Mouse (Mus musculus) heart, embryonic 11.5 days (tissue): ENCODE results near the gene Col8a1. TPM values are rescaled to one million over a fixed set of nuclear protein-coding genes. Genes with fewer than 3 reads are reported as not detected.

ENCODE experiments used
- ATAC-seq: fragments of 200-750 bp; cut with Nextera tagmentation; replicated peaks from 2 replicates; pipeline ENCODE4 v1.8.0; 2017; ENCODE audit warnings: moderate library complexity; ENCODE audit not compliant: insufficient number of reproducible peaks, low FRiP score, low TSS enrichment
- H3K27ac ChIP-seq: fragments of 300-500 bp; sonication (generic); 2 replicates; pipeline ENCODE4 v1.5.1; 2014; ENCODE audit warnings: mild to moderate bottlenecking, low read depth, low read length
- H3K27me3 ChIP-seq: fragments of 300-500 bp; sonication (generic); 2 replicates; pipeline ENCODE4 v1.6.1; 2014; ENCODE audit warnings: mild to moderate bottlenecking, low read length, mixed read lengths; ENCODE audit not compliant: control insufficient read depth, insufficient read depth
- H3K36me3 ChIP-seq: fragments of 300-500 bp; sonication (generic); 2 replicates; pipeline ENCODE4 v1.6.1; 2014; ENCODE audit warnings: mild to moderate bottlenecking, low read length, moderate library complexity, mixed read lengths; ENCODE audit not compliant: control insufficient read depth, insufficient read depth
- H3K4me1 ChIP-seq: fragments of 300-500 bp; sonication (generic); 2 replicates; pipeline ENCODE4 v1.6.1; 2014; ENCODE audit warnings: low read length; ENCODE audit not compliant: control insufficient read depth, insufficient read depth
- H3K4me2 ChIP-seq: fragments of 300-500 bp; sonication (generic); 2 replicates; pipeline ENCODE4 v1.6.1; 2014; ENCODE audit warnings: mild to moderate bottlenecking, moderate library complexity
- H3K4me3 ChIP-seq: fragments of 300-500 bp; sonication (generic); 2 replicates; pipeline ENCODE4 v1.5.1; 2014; ENCODE audit warnings: low read depth, low read length
- H3K9ac ChIP-seq: fragments of 300-500 bp; sonication (generic); 2 replicates; pipeline ENCODE4 v1.6.1; 2014; ENCODE audit warnings: mild to moderate bottlenecking, low read depth, low read length, moderate library complexity
- H3K9me3 ChIP-seq: fragments of 300-500 bp; sonication (generic); replicated peaks from 2 replicates; pipeline ENCODE4 v1.6.1; 2016; ENCODE audit warnings: low read length; ENCODE audit not compliant: control insufficient read depth
- WGBS: fragments of 180-500 bp; shearing (Covaris S2); extraction: QIAGEN DNeasy Blood & Tissue Kit; methylation state at CpG from one replicate; pipeline ENCODE4 v1.1.7; 2014; ENCODE audit not compliant: insufficient replicate concordance; 5-methylcytosine and 5-hydroxymethylcytosine counted together
- polyA plus RNA-seq: library from polyadenylated mRNA; unstranded; fragments of >200 nt; fragmentation: Nextera tagmentation; extraction: Ambion mirVana; gene quantifications from 2 replicates; pipeline ENCODE4 v1.2.1, GENCODE M21; 2014

Col8a1 gene
- polyA plus RNA-seq, 1 experiment from 2014 or later = 1.8 TPM

DNA sequence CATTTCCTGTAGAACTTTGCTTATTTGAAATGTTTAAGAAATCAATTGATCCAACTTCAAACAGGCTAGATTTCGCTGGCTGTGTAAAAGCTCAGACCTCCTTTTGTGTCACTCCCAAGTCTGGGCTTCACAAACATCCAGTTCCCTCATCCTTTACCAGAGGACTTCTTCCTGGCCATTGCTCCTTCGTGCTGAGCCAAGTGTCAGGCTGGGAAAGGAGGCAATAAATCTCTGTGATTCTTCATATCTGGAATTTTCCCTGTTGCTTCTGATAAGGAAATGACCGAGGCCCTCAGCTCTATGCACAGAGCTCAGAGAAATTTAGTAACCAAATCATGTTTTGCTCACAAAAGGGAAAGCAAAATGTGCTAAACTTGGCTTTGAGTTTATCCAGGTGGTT lies 91.9 kb downstream of the Col8a1 start:
- 44% methylated on average over 3 of the region's 3 CpGs for WGBS

DNA sequence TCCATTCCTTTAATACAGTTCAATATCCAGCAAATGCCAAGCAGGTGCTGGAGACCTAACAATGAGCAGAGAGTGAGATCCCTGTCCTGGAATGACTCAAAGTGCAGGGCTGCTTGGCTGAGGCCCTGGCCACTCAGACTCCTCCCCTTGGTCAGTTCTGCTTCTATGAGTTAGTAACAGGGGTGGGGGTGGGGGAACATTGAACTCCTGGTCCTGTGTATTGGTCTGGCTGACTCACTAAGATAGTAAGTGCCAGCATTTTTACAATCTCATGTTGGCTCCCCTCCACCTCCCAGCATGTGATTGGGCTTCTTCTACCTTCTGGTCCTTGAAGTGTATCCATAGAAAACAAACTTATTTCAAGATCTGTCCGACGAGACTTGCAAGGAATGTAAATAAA lies 104.6 kb downstream of the Col8a1 start:
- WGBS = 59% methylated on average over 2 of the region's 2 CpGs
- no peaks in the 10 kb centered on the region for H3K4me1 ChIP-seq
- no peak overlapping the region for H3K4me3 ChIP-seq

More for the DNA sequence above, 91.9 kb downstream of the Col8a1 start:
- H3K36me3 ChIP-seq = no peaks in the 10 kb centered on the region
- no peaks in the 10 kb centered on the region for H3K27me3 ChIP-seq
- no peaks in the 10 kb centered on the region for H3K4me1 ChIP-seq
- no peak overlapping the region for H3K27ac ChIP-seq
- H3K9me3 ChIP-seq = no peaks in the 10 kb centered on the region
- no peak overlapping the region for H3K4me2 ChIP-seq
- no peak overlapping the region for H3K4me3 ChIP-seq
- no peak for ATAC-seq
- H3K9ac ChIP-seq = no peak overlapping the region

DNA sequence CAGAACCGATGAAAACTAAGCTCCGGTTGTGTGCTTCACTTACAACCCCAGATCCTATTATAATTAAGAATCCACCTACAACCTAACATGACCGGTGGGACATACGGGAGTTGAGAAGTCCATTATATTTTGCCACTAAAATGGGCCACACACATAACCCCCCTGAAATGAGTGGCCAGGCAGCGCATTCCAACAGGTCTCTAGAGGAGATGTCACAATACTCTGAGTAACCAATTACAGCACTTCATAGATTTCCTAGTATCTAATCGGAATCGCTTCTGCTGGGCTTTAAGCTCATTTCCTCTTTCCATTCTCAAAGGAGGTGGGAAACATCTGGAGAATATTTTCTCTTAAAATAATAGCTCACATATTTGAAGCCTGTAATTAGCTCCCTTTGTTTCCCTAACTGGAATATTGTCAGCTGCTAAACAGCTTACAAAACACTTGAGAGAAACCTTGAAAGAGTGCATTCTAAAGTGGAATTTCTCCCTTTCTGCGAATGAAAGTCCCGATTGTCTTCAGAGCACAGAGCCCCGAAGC lies 113.1 kb downstream of the Col8a1 start:
- H3K4me1 ChIP-seq = no peaks in the 10 kb centered on the region
- no peak overlapping the region for H3K4me2 ChIP-seq
- H3K27me3 ChIP-seq = no peaks in the 10 kb centered on the region
- no peak overlapping the region for H3K9ac ChIP-seq
- WGBS = 71% methylated on average over 10 of the region's 10 CpGs
- H3K9me3 ChIP-seq = no peaks in the 10 kb centered on the region
- no peak overlapping the region for H3K4me3 ChIP-seq
- no peak overlapping the region for H3K27ac ChIP-seq
- ATAC-seq = no peak
- H3K36me3 ChIP-seq = no peaks in the 10 kb centered on the region

More for the DNA sequence above, 104.6 kb downstream of the Col8a1 start:
- no peaks in the 10 kb centered on the region for H3K36me3 ChIP-seq
- H3K9me3 ChIP-seq = no peaks in the 10 kb centered on the region
- H3K27ac ChIP-seq = no peak overlapping the region
- no peak for ATAC-seq
- H3K27me3 ChIP-seq = no peaks in the 10 kb centered on the region
- no peak overlapping the region for H3K4me2 ChIP-seq
- no peak overlapping the region for H3K9ac ChIP-seq

DNA sequence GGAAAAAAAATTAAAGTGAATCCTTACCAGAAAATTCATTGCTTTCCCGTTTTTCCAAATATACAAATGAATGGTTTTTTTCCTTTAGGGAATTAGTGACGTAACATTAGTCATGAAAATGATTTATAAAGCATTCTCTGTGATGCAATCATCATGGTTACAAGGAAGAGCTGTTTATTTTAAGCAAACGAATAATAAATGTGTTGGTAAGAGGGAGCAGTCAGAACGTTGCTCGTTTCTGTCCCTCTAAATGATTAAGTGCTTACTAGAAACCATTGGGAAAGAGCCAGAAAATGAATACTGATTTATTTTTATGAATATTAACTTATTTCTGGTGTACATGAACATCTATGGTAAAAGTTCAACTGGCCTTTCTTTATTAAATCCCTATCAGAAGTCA lies 119.8 kb downstream of the Col8a1 start:
- H3K4me3 ChIP-seq = no peak overlapping the region
- no peaks in the 10 kb centered on the region for H3K4me1 ChIP-seq
- WGBS = 66% methylated on average over 5 of the region's 5 CpGs

DNA sequence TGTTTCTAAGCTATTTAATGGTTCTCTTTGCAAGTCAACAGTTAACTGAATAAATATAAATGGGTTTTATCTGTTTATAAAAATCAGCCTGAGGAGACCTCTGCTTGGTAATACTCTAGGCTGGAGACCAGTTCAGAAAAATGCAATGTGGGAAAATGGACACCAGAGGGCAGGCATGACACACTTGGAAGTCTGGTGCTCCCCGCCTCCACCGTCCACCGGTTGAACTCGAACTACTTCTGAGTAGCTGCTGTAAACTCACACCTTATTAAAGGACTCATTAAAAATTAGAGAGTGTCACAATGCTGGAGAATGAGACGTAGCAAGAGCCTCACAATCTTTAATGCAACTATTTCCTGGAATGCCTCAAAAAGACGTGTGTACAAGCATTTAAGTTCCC lies 120.3 kb downstream of the Col8a1 start:
- no peak for ATAC-seq

More for the DNA sequence above, 119.8 kb downstream of the Col8a1 start:
- Histone ChIP-seq H3K27me3 (no peaks in the 10 kb centered on the region), H3K9me3 (no peaks in the 10 kb centered on the region), H3K4me2 (no peak overlapping the region), H3K27ac (no peak overlapping the region), H3K36me3 (no peaks in the 10 kb centered on the region), H3K9ac (no peak overlapping the region)
- no peak for ATAC-seq

DNA sequence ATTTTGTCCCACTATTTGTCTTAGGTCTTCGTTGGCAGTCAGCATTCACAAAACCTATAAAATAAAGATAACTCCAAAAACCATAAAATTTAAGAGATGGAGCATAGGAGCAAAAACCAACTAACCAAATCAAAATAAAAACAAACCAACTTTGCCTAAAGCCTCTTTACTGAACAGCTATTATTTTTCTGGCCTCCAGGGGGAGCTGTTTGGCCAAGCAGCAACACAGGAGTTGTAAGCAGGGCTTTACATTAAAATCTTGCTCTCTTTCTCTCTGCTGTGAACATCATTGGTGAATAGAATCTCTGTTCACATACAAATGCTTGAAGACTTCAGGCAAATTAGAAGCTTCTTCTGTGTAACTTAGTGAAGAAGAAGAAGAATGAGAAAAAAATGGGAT lies 142.8 kb downstream of the Col8a1 start:
- ATAC-seq = no peak
- no peak overlapping the region for H3K27ac ChIP-seq
- no peak overlapping the region for H3K9ac ChIP-seq
- WGBS = 8% methylated on average over 1 of the region's 1 CpGs
- no peaks in the 10 kb centered on the region for H3K27me3 ChIP-seq
- H3K4me2 ChIP-seq = no peak overlapping the region
- no peak overlapping the region for H3K4me3 ChIP-seq
- 0 out of 2 replicates have a peak, but pooled peaks cover 2% of the 10 kb centered on the region for H3K4me1 ChIP-seq
- H3K9me3 ChIP-seq = no peaks in the 10 kb centered on the region
- H3K36me3 ChIP-seq = no peaks in the 10 kb centered on the region

More for the DNA sequence above, 120.3 kb downstream of the Col8a1 start:
- Histone ChIP-seq H3K4me3 (no peak overlapping the region), H3K9me3 (no peaks in the 10 kb centered on the region), H3K36me3 (no peaks in the 10 kb centered on the region), H3K27me3 (no peaks in the 10 kb centered on the region), H3K9ac (no peak overlapping the region), H3K4me2 (no peak overlapping the region), H3K27ac (no peak overlapping the region), H3K4me1 (no peaks in the 10 kb centered on the region)
- 13% methylated on average over 6 of the region's 6 CpGs for WGBS

DNA sequence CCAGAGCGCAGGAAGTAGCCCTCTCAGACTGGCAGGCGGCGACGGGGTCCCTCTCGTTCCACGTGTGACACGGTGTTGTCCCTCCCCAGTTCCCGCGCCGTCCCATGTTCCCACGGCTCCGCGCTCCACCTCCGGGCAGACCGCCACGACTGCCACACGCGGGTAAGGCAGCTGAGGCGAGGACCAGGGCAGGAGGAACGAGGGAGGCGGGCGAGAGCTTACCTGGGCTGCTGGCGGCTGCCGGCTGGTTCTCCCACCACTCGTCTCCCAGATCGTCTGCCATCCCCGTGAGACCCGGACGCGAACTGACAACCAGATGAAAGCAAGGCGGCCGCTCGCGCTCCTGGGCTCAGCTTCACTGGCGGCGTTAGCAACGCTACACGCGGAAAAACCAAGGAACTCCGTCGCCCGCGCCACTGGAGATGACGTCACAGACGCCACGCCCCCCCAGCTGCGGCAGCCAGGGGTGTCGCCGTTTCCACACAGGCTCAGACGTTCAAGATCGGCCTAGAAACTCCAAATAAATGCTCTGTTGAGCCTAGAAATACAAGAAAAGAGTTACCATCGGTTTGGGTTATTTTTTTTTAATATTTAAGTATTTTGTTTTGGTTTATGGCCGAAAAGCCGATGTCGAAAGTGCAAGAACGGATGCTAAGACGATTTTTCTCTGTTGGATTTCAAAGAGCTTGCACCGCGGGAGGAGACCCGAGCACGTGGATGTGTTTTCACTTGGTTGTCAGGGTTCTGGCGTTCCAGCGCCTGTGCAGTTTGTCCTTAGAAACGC lies 147.9 kb downstream of the Col8a1 start, which contains the start of gene Cmss1:
Gene Cmss1 (minus strand): TSS at position 421 of the 784 bp plus-strand sequence.
- H3K27me3 ChIP-seq = no peaks in the 10 kb centered on the region
- peak within 1 kb of the TSS; percentile 80 for H3K9ac ChIP-seq
- H3K36me3 ChIP-seq = no peaks in the 10 kb centered on the region
- under 1% methylated on average over 64 of the region's 64 CpGs for whole genome bisulfite sequencing
- H3K27ac ChIP-seq = peak within 1 kb of the TSS; percentile 54; the same call in 1 of the 2 replicates
- H3K4me1 ChIP-seq = 0 out of 2 replicates have a peak, but pooled peaks cover 2% of the 10 kb centered on the region
- H3K4me3 ChIP-seq = peak within 1 kb of the TSS; percentile 92
- ATAC-seq = peak; percentile 83
- no peaks in the 10 kb centered on the region for H3K9me3 ChIP-seq
- H3K4me2 ChIP-seq = peak within 1 kb of the TSS; percentile 82

DNA sequence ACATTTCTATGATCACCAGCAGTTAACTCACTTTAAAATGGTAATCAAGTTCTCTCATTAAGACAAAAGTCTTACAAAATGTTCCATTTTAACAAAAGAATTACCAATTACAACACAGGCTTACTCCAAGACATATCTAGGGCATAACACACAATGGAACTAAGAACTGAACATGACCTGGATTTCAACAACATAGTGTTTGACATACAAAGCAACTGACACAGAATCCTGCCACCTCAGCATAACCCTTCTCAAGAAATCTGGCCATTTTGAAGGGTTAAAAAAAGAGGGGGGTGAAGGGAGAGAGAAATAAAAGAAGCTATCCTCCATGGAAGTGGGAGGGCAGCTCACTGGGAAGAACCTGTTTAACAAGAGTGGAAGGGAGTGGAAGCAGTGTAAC lies 153.5 kb downstream of the Col8a1 start:
- no peak overlapping the region for H3K4me3 ChIP-seq
- no peak for ATAC-seq

More for the DNA sequence above, 153.5 kb downstream of the Col8a1 start:
- Histone ChIP-seq H3K4me2 (no peak overlapping the region), H3K9ac (no peak overlapping the region), H3K27ac (no peak overlapping the region), H3K4me1 (no peaks in the 10 kb centered on the region), H3K27me3 (no peaks in the 10 kb centered on the region), H3K36me3 (no peaks in the 10 kb centered on the region), H3K9me3 (no peaks in the 10 kb centered on the region)
